Mouse (Mus musculus) cerebellum, postnatal 25 days (tissue): Measurements from ENCODE around the gene Il16.

Experiments
- DNase-seq, 2 experiments: peaks; one replicate each; pipeline ENCODE4 v3.0.0; 2021; ENCODE audit warnings: mixed read lengths in 2 of 2

The Il16 gene

DNA sequence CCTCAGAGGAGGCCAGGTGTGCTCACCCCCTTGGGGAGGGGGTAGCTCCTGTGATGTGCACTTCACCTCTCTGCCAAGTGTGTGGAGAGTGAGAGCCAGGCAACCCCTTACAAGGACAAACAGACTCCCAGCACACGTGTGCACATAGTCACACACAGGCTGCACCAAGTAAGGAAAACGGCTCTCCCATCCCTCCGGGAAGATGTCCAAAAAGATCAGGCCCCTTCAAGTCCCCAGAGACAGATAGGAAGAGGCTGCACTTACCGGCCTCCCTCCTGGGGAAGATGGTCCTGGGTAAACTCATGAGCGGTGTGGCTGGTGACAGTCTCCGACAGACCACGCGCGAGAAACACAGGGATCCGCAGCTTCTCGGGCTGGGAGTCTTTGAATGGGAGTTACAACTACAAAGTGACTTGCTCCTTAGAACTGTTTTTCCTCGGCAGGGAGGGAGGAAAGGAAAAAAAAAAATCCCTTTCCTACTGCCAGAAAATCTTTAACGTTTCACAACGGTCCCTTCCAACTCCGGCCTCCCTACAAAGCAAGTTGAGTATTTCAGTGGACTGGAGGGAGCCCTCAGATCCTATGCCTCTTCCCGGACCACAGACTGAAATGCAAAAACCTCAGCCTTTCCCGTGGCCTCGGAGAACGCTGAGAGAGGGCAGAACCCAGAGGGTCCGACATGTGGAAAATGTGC is at the start of gene Il16:
Gene Il16, minus strand, starts transcription at position 314 of the 694 bp plus-strand sequence.
- peak in 1 of 2 experiments; percentile 27 for DNase-seq

DNA sequence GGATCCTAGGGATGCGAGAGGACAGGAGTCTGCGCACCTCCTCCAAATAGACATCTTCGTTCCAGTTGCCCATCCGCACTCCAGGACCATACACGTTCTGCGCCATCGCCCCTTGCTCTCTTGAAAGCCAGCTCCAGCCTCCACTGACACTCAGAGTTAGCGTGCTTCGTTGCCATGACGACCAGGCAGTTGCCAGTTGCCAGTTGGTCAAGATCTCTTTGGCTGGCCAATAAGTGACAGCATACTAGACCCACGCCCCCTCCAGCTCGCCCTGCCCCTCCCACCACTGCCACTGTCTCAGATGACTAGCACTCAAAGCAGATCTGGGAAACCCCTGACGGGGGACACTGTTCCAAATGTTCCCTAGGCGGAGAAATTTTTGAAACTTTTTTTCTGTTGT is 49.2 kb upstream of the Il16 start, which contains the start of gene Cfap161:
Gene Cfap161, minus strand, starts transcription at position 176 of the 400 bp plus-strand sequence.
- DNase-seq, result peak in 1 of 2 experiments; percentile 66

DNA sequence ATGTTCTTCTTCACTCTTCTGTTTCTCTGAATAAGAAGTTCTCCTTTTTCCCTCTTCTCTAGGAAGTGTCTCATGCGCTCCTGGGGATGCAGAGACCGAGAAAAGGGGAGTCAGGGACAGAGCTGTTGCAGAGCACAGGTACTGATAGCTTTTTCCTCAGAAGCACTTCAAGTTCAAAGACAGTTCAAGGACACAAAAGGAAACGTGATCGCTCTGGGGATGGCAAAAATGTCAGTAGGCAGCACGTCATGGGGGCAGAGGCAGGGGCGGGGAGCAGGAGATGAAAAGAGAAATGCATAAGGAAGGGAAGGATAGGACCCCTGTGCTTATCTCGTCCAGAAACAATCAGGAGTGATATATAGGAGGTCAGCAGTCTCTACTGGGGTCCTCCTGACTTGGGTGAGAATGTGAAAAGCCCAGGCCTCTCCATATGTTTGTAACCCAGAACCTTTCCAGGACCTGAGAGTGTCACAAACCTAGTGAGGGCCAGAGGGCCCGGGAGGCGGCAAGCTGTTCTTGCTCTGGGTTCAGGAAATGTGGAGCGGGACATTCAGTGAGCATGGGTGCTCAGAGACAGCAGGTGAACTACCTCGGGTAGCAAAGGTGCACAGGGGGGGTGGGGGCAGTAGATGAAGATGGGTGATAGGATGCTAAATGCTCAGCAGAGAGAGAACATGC is 48.6 kb upstream of the Il16 start:
- no peak for DNase-seq

DNA sequence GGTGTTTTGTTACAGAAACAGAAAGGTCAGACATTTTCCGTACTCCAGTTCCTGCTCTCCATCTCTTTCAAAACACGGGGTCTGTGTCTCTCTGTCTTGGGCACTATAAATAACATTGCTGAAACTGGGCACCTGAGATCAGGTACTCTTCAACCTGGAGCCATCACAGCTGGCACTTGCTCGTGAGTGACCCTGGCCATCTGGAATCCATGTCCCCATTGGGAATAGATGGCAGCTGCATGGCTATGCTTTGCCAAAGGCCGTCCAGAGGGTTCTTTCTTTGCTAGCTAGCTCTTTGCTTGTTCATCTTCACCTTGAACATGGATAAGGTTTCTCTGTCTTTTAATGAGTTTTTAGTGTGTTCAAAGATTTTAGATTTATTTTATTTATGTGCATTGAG is 35.4 kb upstream of the Il16 start:
- no peak for DNase-seq

DNA sequence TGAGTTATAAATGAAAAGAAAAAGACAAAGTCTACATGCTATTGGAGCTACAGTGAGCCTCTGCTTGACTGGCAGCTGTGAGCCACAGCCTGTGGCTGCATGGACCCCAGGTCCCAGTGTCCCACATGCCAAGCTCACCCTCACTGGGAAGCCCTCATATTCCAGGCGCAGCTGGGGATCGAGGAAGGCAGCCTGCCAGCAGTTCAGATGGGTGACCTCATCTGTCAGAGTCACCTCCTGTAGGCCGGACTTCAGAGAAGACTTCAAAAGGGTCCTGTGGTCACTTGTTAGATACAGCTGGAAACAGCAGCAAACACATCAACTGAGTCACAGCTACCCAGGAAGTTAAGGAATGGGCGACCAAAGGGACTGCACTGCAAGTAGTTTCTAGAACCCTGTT is 34.5 kb upstream of the Il16 start:
- DNase-seq, result no peak

DNA sequence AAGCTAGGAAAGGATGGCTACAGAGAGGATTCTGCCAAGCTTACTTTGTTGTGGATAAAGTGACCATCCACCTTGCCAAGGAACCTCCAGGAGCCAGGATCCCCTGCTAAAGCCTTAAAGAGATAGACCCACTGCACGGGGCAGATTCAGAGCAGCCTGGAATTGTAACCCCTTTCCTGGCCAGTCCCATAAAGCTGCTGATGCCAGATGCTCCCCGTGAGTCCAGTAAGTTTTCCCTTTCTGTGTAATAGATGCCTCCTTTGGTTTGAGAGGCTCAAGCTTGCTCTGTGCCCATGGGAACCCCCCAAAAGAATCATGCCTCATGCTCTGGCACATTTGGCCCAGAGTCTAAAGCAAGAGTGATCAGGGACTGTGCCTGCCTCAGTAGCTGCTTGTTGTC is 33.5 kb upstream of the Il16 start:
- DNase-seq, result no peak

DNA sequence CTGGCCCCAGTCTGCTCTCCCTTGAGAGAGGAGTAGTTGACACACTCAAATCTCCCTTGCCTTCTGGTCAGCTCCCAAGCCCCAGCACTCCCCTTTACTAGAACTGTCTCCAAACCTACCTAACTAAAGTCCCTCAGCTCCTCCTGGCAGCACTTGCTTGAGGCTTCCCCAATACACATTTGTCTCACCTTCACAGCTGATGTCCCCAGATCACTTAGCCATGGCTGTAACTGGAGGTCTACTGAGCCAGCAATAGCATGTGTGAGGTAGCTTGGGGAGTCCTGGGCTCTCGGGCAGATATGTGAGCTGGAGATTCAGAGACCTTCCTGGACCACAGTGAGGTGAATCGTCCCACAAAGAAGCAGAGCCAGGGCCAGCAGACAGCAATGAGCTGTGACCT is 33.0 kb upstream of the Il16 start:
- DNase-seq, result no peak

DNA sequence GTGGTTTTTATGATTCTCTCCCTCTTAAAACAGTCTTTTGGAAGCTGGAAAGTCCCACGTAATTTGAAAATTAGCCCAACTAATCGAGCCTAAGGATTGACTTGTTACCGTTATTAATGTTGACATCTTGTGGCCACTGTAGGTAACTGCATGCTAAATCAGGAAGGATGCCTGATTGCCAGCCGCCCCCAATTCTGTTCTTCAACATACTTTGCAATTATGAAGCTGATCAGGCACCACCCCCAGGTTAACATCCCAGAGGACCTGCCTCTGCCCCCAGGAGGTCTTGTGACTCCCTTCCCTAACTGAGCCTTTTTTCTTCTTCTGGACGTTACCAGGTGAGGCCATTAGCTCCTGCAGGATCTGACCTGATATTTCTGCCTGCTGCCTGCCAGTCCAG is 29.2 kb upstream of the Il16 start:
- peak; percentile 62 to 66 for DNase-seq

DNA sequence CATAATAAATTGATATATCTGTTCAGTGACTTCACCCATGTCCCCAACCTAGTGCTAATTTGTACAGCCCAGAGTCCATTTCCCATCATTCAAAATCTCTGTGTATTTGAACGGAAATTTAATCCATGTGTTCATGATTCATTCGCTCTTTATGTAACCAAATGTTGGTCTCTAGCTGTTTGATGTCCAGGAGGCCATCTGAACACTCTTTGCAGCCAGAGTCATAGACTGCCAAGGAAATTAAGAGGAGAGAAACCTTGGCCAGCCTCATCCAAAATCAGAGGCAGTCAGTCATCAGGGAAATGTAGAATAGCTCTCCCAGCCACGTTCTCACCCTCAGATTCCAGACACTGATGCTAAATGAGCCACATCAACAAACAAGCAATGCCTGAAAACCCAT is 18.1 kb upstream of the Il16 start:
- DNase-seq, result peak; percentile 54 to 65

DNA sequence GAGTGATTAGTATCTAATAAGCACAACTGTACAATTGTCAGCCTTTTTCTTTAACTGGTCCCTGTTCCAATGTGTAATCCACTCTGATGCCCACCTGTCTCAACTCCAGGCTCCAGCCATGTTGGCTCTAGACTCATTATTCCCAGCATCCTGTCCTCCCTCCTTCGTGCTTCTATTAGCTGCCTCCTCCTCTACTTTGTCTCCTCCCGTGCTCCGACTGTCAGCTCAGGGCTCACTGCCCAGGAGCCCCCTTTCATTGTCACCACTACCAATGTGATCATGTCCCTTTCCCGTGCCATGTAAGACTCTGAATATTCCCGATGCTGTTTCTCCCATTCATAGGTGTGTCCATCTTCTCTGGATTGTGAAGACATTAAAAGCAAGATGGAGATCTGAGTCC is 16.8 kb upstream of the Il16 start:
- no peak for DNase-seq

DNA sequence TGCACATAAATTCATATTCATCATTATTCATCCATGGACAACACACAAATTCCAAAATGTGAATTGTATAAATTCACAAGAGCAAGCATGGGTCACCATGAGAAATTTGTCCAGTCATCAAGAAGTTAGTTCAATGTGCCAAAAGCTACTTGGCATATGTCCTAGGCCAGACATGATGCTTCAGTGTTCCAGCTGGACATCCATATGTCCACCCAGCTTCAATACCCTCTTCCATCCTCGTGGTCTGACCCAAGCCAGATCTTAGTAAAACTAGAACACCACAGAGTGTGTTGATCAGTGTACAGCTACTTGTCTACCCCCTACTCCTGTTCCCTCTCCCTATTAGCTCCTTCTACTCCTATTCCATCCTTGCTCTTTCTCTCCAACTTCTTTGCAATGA is 5.5 kb upstream of the Il16 start:
- peak; percentile 86 to 88 for DNase-seq

DNA sequence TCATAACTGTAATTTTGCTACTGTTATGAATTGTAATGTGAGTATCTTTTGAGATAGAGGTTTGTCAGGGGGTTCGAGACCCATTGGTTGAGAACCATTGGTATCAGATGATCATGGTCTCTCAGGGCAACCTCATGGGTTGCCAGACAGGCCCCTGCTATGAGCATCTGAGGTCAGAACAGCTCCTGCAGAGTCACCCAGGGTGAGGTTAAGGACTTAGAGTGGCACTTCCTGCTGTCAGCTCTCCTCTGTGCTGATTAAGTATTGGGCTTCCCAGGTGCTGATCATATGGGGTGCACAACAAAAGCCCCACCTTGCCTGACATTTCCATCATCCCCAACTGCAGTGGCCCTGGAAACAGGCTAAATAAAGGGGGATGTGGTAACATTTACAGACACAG is 2.9 kb upstream of the Il16 start:
- DNase-seq, result peak in 1 of 2 experiments; percentile 5

DNA sequence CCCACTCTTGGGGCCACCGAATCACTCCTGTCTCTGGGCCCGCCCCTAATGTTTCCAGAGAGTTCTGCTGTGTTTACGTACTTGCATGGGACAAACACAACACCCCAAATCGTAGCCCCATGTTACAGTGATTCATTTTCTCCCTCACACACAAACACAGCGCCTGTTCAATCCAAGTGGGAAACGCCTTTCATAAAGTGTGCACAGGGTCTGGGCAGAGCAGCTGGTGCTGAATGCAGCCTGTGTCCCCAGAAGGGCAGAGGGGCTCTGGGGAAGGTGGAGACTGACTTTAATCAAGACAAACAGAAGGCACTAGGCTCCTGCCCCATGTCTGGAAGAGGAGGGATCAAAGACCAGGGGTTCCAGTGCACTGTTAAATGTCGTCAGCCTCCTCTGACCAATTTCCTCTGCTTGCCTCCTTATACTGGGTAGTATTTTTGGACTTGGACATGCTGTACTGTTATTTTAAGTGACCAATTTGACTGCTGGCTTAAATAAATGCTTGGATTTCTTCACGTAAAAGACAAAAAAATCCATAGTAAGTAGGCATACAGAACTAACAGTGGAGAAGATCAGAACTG is 671 bp upstream of the Il16 start:
- DNase-seq, result peak; percentile 11 to 13

DNA sequence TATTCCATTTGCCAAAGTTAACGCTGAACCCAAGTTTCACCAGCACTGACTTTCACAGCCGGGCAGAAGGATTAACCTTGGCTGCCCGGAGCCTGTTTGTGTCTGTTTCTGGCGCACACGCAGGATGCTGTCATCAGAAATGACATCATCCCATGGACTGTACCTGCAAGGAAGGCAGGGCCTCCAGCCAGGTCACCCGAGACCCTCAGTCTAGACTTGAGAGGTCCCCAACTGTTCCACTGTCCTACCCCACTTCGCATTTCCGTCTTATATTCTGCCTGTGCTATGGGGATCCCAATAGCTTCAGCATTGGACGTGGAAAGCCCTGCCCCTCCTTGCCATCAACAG is 487 bp downstream of the Il16 start:
- peak; percentile 45 to 48 for DNase-seq

DNA sequence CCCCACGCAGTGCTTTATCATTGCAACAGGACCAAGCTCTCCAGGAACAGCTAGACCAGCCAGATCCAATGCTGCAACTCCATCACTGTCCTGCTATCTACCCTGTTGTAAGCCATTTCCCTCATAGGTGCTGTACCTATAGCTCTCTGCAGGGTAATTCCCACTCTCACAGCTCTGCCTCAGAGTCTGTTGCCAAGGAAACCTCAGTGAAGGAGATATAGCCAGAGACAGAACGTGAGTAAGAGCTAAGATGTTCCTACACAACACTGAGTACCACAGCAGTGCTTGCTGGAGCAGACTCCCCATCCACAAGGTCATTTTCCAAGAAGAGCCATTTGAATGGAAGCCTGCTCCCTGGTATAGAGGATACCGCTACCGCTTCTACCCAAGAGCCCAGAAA is 1.3 kb downstream of the Il16 start:
- peak; percentile 5 to 27 for DNase-seq

DNA sequence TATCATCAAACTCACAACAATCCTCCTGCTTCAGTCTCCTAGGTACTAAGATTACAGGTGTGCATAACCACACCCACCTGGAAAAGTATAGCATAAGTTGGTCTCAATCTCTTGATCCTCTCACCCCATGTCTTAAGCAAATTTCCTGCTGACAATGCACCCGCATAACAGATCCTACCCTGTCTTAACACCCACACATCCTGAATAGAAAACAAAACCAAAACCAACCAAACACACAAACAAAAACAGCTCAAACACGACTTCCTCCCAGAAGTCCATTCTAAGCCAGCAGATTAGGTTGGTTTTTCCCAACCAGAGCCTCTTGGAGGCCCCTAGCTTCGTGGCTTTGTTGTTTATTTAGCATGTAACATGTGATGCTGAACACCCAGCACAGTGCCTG is 2.8 kb downstream of the Il16 start:
- no peak for DNase-seq

DNA sequence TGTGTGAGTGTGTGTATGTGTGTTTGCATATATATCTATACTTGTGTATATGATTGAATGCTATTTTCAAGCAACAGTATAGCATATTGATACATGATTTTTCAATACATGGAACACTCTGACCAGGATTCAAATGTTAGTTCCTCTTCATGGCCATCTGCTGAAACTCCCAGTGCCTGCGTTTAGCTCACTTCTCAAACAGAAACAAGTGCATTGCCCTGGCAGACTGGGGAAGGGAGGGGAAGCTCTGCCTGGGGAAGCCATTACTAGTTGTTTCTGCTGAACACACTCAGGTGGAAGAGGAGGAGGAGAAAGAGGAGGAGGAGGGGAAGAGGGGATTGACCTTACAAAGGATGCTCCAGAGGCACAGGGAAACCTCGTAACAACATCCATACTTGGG is 3.5 kb downstream of the Il16 start:
- peak; percentile 6 to 10 for DNase-seq

DNA sequence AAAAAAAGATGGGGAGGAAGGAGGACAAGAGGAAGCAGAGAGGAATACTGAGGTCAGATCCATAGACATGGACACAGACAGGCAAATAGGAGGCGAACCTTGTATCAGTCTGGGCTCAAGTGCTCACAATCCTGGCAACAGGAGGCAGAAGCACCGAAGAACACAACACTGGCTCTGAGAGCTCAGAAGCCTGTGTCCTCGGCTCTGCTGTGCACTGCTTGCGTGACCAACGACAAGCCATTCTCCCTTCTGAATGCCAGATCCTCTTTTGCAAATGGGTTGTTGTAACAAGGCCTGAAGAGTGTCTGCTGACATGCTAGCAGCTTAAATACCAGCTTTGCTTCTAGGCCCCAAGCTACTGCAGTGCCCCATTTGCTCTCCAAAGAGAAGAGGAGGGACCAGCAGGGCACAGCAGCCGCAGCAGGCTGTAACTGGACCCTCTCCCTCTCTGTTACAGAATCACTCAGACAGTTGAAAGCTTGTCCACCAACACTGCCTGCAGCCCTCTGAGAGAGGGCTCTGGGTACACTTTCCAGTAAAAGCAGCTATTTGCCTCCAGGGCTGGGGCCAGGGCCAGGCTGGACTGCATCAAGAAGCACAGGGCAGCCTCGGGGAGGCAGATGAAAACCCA is 5.7 kb downstream of the Il16 start:
- DNase-seq, result peak; percentile 29 to 36

DNA sequence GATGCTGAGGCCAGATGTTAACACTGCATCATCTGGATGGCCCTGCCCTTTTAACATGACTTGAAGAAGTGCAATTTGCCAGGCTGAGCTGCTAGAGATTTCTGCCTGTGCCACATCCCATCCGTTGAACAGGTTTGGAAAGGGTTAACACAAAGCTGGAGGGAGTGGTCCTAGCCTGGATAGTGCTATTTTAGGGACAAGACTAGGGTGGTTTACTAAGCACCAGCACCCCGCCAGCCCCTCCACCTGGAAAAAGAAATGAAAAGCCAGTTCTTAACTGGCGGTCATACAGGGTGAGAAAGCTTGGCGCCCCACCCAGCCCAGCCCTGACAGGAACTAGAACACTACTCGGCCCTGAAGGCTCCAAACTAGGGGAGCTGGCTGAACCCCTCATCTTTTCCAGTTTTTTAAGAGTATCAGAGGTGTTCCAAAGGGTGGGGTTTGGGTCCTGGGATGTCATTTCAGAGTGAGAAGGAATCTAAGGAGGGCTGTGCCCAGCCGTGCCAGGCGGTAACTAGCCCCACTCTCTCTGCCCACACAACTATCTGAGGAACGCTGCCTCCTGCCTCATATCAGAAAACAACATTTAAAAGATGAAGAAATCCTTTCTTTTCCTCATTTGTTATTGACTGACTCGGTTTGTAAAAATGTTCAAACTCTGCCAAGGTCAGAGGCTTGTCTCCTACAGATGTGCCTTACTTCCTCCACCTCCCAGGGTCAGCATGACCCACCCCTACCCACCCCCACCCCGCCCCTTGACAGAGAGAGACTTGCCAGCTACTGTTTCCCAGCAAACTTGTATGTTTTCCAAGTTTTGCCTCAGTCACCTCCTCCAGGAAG is 6.7 kb downstream of the Il16 start:
- peak; percentile 7 to 22 for DNase-seq

DNA sequence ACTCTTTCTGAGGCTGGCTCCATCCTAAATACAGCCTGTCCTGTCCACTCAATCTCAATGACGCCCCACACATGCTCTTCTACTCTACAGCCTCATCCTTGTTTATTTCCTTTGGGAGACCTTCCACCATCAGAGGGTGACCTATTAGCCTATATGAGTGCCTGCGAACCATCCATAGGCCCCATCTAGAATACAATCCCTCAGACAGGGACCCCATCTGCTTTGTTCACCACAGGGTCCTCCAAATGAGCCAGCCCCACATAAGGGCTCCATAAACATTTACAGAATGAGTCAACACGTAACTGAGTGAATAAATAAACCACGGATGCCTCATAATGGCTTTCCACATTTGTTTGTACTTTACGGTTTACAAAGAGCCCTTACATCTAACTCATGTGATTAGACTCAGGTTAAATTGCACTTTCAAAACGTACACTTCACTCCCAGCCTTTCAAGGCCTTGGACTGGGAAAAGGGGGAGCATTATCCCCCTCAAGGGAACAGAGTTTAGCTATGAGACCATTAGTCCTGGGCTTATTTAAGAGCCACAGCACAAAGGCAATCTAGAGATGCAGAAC is 7.5 kb downstream of the Il16 start:
- no peak for DNase-seq

DNA sequence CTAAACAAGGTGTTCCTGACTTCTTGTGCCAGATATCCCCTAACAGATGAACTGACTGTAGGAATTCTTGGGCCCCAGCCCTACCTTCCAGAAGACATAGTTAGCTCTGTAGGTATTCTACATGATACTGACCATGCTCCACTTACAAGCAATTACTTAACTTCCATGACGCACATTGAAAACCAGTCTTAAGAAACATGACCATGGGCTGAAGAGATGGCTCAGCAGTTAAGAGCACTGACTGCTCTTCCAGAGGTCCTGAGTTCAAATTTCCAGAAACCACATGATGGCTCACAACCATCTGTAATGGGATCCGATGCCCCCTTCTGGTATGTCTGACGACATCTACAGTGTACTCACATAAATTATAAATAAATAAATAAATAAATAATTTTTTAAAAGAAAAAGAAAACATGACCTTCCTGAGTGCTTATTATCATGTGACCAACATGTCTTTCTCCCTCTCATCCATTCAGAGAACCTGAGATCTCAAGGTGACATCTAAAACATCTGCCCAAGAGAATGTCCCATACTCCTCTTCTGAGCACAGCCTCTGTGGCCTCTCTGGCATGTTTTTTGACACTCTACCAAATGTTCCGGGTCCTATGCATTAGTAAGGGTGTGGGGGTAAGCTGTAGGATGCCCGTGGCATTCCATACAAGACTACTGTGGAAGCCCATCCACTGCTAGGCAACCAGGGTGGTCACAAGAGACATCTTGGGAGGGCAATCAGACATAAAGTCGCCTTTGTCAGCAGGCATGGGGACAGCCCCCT is 9.0 kb downstream of the Il16 start:
- peak; percentile 5 to 10 for DNase-seq
